Mouse (Mus musculus): ENCODE measurements around the gene Ppp1r37.

DNA sequence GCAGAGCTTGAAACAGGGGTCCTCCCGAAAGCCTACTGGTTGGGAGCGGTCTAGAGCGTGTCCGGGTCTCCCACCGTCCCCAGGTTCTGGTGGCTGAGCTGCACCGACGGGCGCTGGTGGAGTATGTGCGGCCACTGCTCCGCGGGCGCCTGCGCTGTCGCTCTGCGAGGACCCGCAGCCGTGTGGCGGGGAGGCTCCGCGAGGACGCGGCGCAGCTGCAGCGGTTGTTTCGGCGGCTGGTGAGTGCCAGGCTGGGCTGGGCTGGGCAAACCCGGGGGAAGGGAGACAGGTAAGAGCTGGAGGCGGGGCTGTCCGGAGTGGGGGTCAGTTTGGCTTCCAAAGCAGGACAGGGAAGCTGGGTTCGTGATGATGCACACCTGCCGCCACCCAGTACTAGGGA lies 73.4 kb downstream of the Ppp1r37 start:
- TF ChIP-seq CTCF (IDR thresholded peaks at IDR 0.05; ENCODE audit: low read depth), result no peak
- no peak for TF ChIP-seq EP300 (IDR thresholded peaks at IDR 0.05; ENCODE audit: low read depth)
